Mouse (Mus musculus) cerebellum, postnatal 10 days (tissue): Measurements from ENCODE around the gene Olfr1493-ps1.

ENCODE experiments used
- DNase-seq, 2 experiments: peaks; one replicate each; pipeline ENCODE4 v3.0.0; 2021; ENCODE audit warnings: mixed read lengths in 2 of 2

The Olfr1493-ps1 gene

DNA sequence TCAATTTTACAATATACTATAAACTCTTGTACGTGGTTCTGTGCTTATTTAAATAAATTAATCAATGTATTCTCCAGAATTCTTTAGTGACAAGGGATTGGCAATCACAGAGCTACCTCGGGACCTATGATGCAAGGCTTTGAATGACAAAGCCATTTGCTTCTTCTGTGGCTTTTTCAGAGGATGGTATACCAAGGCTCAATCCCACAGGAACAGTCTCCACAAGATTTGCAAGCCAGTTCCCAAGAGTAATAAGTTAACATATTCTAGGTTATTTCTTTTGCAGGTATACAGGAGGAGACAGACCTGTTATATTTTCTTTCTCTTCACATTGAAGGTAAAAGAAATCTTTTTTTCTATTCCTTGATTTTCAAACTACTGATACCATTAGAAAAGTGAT lies at the start of gene Olfr1493-ps1:
Gene Olfr1493-ps1 (plus strand): TSS at position 301 of the 400 bp plus-strand sequence.
- no peak for DNase-seq

DNA sequence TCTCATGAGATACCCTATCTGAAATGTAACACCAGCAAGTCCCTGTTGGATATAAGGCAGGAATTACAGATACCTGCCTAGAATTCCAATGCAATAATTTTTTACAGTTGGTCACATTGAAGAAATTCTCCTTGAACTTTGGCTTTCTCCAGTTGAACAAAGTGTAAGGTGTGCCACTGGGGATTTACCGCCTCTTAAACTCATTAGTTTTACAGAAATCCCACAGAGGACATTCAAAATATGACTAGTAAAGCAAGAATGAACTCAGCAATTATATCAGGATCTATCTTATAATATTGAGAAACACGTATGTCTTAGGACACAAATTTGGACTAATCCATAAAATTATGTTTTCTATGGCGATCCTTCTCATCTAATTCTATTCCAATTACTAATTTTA lies 26.1 kb upstream of the Olfr1493-ps1 start, which contains the start of gene Olfr1491:
Gene Olfr1491 (plus strand): TSS at position 301 of the 400 bp plus-strand sequence.
- DNase-seq = no peak

DNA sequence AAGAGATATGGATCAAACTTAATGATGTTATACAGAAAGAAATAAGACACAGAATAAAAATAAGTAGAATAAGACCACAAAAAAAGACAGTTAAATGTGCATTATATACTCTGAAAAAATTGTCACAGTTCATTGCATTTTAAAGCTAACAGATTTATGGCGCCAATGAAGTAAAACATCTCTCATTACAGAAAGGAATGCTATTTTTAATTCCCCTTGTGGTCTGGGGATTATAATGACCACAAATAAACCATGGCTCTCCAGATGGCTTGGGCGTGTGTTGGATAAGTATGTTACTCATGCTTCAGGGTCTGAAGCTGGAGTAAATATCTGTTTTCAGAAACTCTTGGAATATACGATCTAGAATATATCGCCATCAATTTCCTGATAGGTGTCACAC lies 16.4 kb downstream of the Olfr1493-ps1 start, which contains the start of gene Olfr1494:
Gene Olfr1494 (plus strand): TSS at position 301 of the 400 bp plus-strand sequence.
- no peak for DNase-seq

DNA sequence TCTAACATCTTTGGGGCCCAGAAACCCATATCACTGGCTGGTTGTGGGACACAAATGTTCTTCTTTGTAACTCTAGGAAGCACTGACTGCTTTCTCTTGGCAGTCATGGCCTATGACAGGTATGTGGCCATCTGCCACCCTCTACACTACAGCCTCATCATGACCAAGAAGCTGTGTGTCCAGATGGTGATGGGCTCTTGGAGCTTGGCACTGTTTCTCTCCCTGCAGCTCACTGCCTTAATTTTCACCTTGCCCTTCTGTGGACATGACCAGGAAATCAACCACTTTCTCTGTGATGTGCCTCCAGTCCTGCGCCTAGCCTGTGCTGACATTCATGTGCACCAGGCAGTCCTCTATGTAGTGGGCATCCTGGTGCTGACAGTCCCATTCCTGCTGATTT lies 26.3 kb downstream of the Olfr1493-ps1 start:
- peak; percentile 59 to 73 for DNase-seq

DNA sequence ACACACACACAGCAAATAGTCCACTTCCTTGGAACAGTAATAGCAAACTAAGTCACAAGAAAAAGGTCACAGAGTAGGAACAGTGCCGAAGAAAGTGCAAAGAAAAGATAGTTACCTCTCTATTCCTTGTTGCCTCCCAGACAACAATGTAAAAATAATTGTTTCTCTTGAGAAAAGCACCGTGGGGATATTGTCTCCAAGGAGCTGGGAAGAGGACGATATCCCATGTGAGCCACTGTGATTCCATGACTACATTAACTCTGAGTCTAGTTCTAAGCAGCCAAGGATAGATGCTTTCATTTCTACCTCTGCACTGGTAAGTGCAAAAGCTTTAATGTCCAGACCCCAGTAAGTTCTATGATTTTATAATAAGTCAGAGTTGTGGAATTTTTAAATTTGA lies 41.2 kb downstream of the Olfr1493-ps1 start, which contains the start of gene Olfr1495:
Gene Olfr1495 (plus strand): TSS at position 301 of the 400 bp plus-strand sequence.
- no peak for DNase-seq

DNA sequence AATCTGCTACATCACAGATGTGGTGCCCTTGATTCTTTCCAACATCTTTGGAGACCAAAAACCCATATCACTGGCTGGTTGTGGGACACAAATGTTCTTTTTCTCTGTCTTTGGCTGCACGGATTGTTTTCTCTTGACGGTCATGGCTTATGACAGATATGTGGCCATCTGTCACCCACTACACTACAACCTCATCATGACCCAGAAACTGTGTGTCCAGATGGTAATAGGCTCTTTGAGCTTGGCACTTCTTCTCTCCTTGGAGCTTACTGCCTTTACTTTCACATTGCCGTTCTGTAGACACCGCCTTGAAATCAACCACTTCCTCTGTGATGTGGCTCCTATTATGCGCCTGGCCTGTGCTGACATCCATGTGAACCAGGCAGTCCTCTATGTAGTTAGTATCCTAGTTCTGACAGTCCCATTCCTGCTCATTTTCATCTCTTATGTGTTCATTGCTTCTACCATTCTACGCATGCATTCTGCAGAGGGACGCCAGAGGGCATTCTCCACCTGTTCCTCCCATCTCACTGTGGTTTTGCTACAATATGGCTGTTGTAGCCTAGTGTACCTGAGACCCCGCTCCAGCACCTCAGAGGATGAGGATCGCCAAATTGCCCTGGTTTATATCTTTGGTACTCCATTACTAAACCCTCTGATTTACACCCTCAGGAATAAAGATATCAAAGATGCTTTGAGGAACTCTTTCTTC lies 45.6 kb downstream of the Olfr1493-ps1 start:
- peak; percentile 35 to 40 for DNase-seq

DNA sequence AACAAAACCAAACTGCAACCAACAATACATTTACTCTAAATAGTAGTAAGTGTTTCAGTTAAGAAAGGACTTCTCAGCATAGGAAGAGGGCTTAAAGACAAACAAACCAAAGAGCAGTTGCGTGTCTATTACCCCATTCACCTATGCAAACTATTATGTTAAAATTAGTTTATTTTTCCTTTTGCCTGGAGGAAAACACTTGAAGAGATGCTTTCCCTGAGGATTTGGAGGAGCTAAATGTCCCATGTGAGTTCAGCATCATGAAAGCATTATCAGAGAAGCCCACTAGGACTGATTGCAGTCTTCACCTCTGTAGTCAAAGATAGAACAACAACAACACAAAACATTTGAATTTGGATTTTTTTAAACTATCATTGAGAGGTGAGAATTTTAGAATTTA lies 54.5 kb downstream of the Olfr1493-ps1 start, which contains the start of gene Olfr1496:
Gene Olfr1496 (plus strand): TSS at position 301 of the 400 bp plus-strand sequence.
- no peak for DNase-seq
